Mouse (Mus musculus) adrenal gland, postnatal 36 days (tissue): ENCODE measurements around the gene Srgn. TPM values are rescaled to one million over a fixed set of nuclear protein-coding genes. Genes with fewer than 3 reads are reported as not detected.
"Not testable (repeated sequence)": the region's sequence is repeated elsewhere in the genome, so short reads cannot be mapped to it uniquely, and the experiment has no call there.

Experiments used
- DNase-seq, 2 experiments: peaks; one replicate each; pipeline ENCODE4 v3.0.0; 2021; ENCODE audit warnings: mixed read lengths in 1 of 2
- total RNA-seq, 2 experiments: library from RNA; stranded (reverse); gene quantifications; 2 replicates each; pipeline ENCODE4 v1.2.3; 2021

The Srgn gene
- total RNA-seq, 2 experiments from 2014 or later: 40.5 to 65.4 TPM

- DNase-seq: peak; percentile 98 to 99
These were observed 40.4 kb downstream of the Srgn start, which contains the start of gene Vps26a for GRCm38 (mm10) chr10:62486618-62487415. Vps26a (minus strand) TSS chr10:62486805.

GRCm38 (mm10) chr10:62485878-62486582 lies 41.2 kb downstream of the Srgn start:
- peak in 1 of 2 experiments; percentile 6 for DNase-seq

DNA sequence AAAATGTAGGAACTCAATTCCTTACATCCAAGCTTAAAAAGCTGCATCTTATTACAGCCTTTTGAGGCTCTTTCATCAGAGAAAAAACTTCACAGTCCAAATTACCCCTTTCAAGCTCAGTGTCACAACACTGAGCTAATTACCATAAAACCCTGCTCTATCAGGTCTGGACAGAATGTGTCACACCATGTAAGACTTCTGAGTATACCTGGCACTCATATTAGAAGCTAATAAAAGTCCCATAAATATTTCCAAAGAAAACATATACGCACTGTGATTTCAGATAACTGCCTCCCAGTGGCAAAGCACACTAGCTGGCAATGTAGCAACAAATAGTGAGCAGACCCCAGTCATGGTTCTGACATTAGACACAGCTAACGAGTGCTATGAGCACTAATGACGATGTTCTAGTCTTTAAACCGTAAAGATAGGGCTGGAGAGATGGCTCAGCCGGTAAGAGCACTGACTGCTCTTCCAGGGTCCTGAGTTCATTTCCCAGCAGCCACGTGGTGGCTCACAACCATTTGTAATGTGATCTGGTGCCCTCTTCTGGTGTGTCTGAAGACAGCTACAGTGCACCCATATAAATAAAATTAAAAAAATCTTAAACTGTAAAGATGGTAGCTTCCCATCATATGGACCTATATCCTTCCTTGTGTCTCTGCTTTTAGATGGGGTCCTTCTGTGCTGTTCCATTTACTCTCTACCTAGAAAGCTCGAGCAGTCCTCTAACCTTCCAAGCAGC lies 46.0 kb downstream of the Srgn start:
- no peak for DNase-seq

- DNase-seq: no peak
These were observed 50.3 kb downstream of the Srgn start for GRCm38 (mm10) chr10:62476980-62477379.

GRCm38 (mm10) chr10:62474944-62475343 lies 52.3 kb downstream of the Srgn start:
- no peak for DNase-seq

DNA sequence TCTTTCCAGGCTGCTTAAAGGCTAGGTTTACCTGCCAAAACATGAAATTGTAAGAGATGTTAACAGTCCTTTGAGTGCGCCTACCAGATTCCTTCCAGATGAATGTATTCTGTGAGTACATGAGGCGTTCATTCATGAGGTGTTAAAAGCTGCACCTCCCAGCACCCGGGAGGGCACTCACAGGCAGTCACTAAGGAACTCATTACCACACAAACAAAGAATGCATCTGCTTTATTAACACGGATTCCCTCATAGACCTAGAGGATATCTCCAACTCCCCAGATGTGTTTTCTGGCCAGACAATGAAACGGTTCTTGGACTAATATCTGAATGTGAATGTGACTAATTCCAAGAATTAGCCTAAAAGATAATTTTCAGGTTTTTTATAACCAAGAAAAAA lies 56.1 kb downstream of the Srgn start:
- no peak for DNase-seq

DNA sequence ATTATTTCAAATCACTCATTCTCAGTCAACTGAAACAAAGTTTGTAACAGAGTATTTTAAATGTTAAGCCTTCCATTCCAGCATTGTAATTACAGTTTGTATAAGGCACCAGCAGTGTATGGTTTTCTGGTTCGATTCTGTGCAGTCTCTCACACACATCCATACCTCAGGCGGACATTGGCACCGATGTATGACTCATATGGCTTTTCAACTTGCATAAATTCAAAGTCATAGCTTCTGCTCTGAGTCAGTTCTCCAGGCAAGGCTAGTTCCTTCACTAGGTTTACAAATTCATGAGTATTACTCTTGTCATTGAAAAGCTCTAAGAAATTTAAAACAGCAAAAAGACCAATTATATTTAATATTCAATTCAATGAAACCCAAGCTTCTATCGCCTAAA lies 57.5 kb downstream of the Srgn start:
- no peak for DNase-seq

DNA sequence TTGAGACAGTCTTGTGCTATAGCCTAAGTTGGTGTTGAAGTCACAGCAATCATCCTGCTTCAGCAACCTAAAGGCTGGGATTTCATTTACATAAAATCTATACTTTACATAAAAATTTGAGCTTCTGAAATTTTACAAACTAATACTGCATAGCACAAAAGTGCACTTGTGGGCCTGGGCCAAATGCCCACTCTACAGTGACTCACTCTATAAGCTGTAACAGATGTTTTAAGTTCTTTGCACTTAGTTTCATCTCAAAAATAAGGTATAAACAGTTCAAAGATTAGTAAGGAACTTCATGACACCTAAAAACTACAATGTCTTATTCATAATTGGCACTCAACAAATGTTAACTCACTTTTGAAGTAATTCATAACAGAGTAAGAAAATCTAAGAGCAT lies 65.9 kb downstream of the Srgn start:
- no peak for DNase-seq

DNA sequence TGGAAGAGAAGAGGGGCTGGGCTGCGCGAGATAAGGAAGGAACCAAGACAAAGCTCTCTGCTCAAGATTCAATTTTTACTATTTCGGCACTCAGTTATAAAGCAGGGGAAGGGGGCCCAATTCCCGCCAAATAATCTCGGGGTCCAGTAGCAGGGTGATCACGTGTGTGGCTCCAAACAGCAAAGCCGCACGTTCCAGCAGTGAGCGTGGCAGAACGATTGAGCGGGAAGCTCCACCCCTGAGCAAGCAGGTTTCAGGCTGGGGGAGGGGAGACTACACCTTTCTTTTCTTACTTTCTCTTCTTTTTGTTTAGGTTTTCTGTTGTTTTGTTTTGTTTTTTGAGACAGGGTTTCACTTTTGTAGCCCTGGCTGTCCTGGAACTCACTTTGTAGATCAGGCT lies 75.2 kb downstream of the Srgn start:
- not testable (repeated sequence) for DNase-seq

- no peak for DNase-seq
These were observed 77.0 kb downstream of the Srgn start for GRCm38 (mm10) chr10:62450280-62450640.

DNA sequence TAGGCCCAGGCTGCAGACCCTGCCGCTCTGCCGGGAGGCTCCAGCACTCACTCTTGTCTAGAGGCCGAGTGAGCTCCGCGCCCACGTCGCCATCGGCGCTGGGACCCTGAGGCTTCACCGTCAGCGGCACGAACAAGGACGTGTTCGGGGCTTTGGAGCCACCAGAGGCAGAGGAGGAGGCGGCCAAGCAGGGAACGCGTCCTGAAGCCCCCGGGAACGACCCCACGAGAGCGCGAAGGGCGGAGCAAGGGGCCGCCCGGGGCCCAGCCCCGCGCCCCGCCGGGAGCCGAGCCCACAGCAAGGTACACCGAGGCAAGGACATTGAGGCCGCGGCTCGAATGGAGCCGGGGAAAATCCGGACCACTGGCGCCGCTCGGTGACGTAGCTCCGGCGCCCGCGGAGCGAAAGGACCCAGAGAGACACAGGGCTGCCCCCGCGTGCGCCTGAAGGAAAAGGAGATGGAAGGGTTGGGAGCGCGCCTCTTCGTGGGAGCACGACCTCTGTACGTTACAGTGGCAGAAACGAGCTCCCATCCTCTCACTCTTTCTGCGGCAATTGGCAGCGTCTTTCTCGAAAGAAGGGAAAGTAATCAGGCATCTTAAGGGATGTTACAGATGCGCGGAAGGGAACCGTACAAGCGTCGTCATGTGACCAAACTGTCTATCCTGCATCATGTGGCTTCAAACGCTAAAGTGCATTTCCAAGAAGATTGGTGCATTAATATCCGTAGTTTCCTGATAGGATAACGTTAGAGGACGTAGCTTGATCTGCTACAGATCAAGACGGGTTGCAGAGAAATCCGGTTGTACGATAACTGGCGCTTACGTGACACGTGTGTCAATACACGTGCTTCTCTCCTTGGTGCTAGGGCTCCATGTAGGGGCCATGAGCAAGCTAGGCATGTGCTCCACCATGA lies 77.6 kb downstream of the Srgn start, which contains the start of the genes 4930507D05Rik and Supv3l1:
Gene 4930507D05Rik, plus strand, starts transcription at position 126 of the 916 bp plus-strand sequence.
Gene Supv3l1, minus strand, starts transcription at position 375 of the 916 bp plus-strand sequence.
- peak; percentile 91 to 94 for DNase-seq

Other genes starting within 250 kb of the Srgn start
- gene Hk1, start 147.5 kb downstream of the Srgn start, total RNA-seq: 10 to 100 TPM; 25.3 to 25.9 TPM
- gene Hkdc1, start 105.0 kb downstream of the Srgn start, total RNA-seq: not detected
- gene 4930507D05Rik, start 78.0 kb downstream of the Srgn start, total RNA-seq: under 1 TPM; 0.43 to 0.53 TPM
- 10 to 100 TPM; 28.9 to 34.1 TPM for gene Supv3l1, start 77.7 kb downstream of the Srgn start, total RNA-seq
- gene Vps26a, start 40.6 kb downstream of the Srgn start, total RNA-seq: 10 to 100 TPM; 50.6 to 59.9 TPM
- gene Kif1bp, start 51.0 kb upstream of the Srgn start, total RNA-seq: 10 to 100 TPM; 54.4 to 56.1 TPM
- 10 to 100 TPM; 70.3 to 85.0 TPM for gene Ddx21, start 74.8 kb upstream of the Srgn start, total RNA-seq
- 100 to 1,000 TPM; 121 to 124 TPM for gene Ddx50, start 123.8 kb upstream of the Srgn start, total RNA-seq
- under 1 TPM; 0.46 to 0.70 TPM for gene Stox1, start 198.7 kb upstream of the Srgn start, total RNA-seq